Mouse (Mus musculus): Measurements from ENCODE around the gene Mad1l1. TPM values are rescaled to one million over a fixed set of nuclear protein-coding genes. Genes with fewer than 3 reads are reported as not detected.
A peak's percentile ranks its signal among the peaks of the same experiment; 100 is the strongest.

Mad1l1 gene
- polyA plus RNA-seq, 1 experiment from 2014 or later: 32.2 TPM

DNA sequence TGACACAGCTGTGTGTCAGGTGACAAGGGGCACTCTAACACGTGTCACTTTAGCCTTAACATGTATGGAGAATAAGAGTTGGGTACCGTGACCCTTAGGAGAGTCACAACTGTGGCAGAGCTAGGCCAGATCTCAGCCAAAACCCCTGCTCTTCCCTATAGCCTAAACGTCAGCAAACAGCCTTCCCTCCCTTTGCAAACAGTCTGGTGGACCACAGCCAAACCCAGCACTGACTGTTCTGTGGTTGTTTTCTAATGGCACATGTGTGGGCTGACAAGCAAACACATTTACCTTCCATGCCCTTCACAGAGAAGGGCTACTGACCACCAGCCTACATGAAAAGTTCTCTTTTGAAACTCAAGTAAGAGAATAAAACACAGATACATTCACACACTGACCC is 116.9 kb downstream of the Mad1l1 start:
- Histone ChIP-seq H3K9ac (ENCODE audit: low read depth, low read length) (no peak overlapping the region), H3K4me1 (ENCODE audit: control insufficient read depth, insufficient read depth, low read depth, low read length) (peaks cover 6% of the 10 kb centered on the region), H3K36me3 (ENCODE audit: control insufficient read depth, insufficient read depth, low read length) (no peaks in the 10 kb centered on the region), H3K4me2 (ENCODE audit: low read length) (no peak overlapping the region), H3K9me3 (ENCODE audit: control insufficient read depth, low read length) (no peaks in the 10 kb centered on the region), H3K27me3 (replicated peaks; ENCODE audit: control insufficient read depth, insufficient read depth, low read length) (no peaks in the 10 kb centered on the region), H3K27ac (ENCODE audit: low read depth, low read length) (no peak overlapping the region), H3K4me3 (ENCODE audit: low read length) (no peak overlapping the region)
- no peak for ATAC-seq
- WGBS: 72% methylated on average over 3 of the region's 3 CpGs

DNA sequence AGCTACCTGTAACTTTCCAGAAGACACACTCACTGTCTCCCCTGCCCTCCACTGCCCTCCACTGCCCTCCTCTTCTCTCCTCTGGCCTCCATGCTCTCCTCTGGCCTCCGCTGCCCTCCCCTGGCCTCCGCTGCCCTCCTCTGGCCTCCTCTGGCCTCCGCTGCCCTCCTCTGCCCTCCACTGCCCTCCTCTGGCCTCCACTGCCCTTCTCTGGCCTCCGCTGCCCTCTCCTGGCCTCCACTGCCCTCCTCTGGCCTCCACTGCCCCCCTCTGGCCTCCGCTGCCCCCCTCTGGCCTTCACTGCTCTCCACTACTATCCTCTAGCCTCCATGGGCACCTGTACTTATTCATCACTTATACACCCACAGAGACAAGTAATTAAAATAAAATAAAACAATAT is 117.3 kb downstream of the Mad1l1 start:
- Histone ChIP-seq H3K27ac (ENCODE audit: low read depth, low read length) (no peak overlapping the region), H3K27me3 (replicated peaks; ENCODE audit: control insufficient read depth, insufficient read depth, low read length) (no peaks in the 10 kb centered on the region), H3K4me3 (ENCODE audit: low read length) (no peak overlapping the region), H3K36me3 (ENCODE audit: control insufficient read depth, insufficient read depth, low read length) (no peaks in the 10 kb centered on the region), H3K4me1 (ENCODE audit: control insufficient read depth, insufficient read depth, low read depth, low read length) (peaks cover 6% of the 10 kb centered on the region), H3K9me3 (ENCODE audit: control insufficient read depth, low read length) (no peaks in the 10 kb centered on the region), H3K9ac (ENCODE audit: low read depth, low read length) (no peak overlapping the region), H3K4me2 (ENCODE audit: low read length) (no peak overlapping the region)
- ATAC-seq: no peak
- WGBS: 84% methylated on average over 5 of the region's 5 CpGs

DNA sequence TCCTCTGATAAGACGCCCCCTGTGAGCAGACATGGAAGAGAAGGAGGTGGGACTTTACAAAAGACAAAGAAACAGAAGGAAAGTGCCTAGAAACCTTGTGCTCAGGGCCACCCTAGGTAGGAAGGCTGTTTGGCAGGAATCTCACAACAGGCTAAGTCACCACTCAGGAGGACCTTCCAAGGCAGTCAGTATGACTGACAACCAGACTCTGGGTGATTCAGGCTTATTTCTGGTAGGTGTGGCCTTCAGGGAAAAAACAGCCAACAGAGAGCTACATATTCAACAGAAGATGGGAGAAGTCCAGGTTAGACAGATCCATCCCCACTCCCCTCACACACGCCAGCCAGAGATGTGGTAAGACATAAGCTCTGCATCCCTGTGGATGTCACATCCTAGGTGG is 118.9 kb downstream of the Mad1l1 start:
- Histone ChIP-seq H3K27ac (ENCODE audit: low read depth, low read length) (no peak overlapping the region), H3K27me3 (replicated peaks; ENCODE audit: control insufficient read depth, insufficient read depth, low read length) (no peaks in the 10 kb centered on the region), H3K4me1 (ENCODE audit: control insufficient read depth, insufficient read depth, low read depth, low read length) (peaks cover 3% of the 10 kb centered on the region; the same call in 1 of the 2 replicates), H3K36me3 (ENCODE audit: control insufficient read depth, insufficient read depth, low read length) (no peaks in the 10 kb centered on the region), H3K4me3 (ENCODE audit: low read length) (no peak overlapping the region), H3K4me2 (ENCODE audit: low read length) (no peak overlapping the region), H3K9ac (ENCODE audit: low read depth, low read length) (no peak overlapping the region), H3K9me3 (ENCODE audit: control insufficient read depth, low read length) (no peaks in the 10 kb centered on the region)
- ATAC-seq: no peak
- WGBS: 88% methylated on average over 2 of the region's 2 CpGs

DNA sequence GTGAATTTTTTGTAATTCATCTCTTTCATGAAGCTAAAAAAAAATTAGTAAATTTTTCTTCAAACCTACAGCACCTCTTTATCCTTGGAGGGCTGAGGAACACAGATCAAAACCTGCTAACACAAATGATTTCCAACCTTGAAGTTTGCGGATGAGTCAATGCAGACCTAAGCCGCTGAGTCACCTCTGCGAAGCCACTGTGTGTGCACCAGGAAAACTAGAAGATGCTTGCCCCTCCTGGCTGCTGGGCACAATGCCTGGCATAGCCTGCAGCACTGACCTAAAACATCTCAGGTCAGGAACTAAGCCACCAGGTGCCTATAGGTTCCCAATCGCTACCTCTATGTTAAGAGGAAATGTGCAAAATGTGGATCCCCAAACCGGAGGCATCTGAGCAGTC is 119.8 kb downstream of the Mad1l1 start:
- Histone ChIP-seq H3K27me3 (replicated peaks; ENCODE audit: control insufficient read depth, insufficient read depth, low read length) (no peaks in the 10 kb centered on the region), H3K4me3 (ENCODE audit: low read length) (no peak overlapping the region), H3K9me3 (ENCODE audit: control insufficient read depth, low read length) (no peaks in the 10 kb centered on the region), H3K4me1 (ENCODE audit: control insufficient read depth, insufficient read depth, low read depth, low read length) (peaks cover 3% of the 10 kb centered on the region; the same call in 1 of the 2 replicates), H3K36me3 (ENCODE audit: control insufficient read depth, insufficient read depth, low read length) (no peaks in the 10 kb centered on the region), H3K9ac (ENCODE audit: low read depth, low read length) (no peak overlapping the region), H3K27ac (ENCODE audit: low read depth, low read length) (no peak overlapping the region), H3K4me2 (ENCODE audit: low read length) (no peak overlapping the region)
- no peak for ATAC-seq
- 97% methylated on average over 5 of the region's 5 CpGs for WGBS

GRCm38 (mm10) chr5:140201109-140201508 is 120.2 kb downstream of the Mad1l1 start:
- Histone ChIP-seq H3K27ac (ENCODE audit: low read depth, low read length) (no peak overlapping the region), H3K9ac (ENCODE audit: low read depth, low read length) (no peak overlapping the region), H3K9me3 (ENCODE audit: control insufficient read depth, low read length) (no peaks in the 10 kb centered on the region), H3K4me1 (ENCODE audit: control insufficient read depth, insufficient read depth, low read depth, low read length) (peaks cover 3% of the 10 kb centered on the region; the same call in 1 of the 2 replicates), H3K4me2 (ENCODE audit: low read length) (no peak overlapping the region), H3K36me3 (ENCODE audit: control insufficient read depth, insufficient read depth, low read length) (no peaks in the 10 kb centered on the region), H3K4me3 (ENCODE audit: low read length) (no peak overlapping the region), H3K27me3 (replicated peaks; ENCODE audit: control insufficient read depth, insufficient read depth, low read length) (no peaks in the 10 kb centered on the region)
- ATAC-seq: no peak
- 80% methylated on average over 1 of the region's 1 CpGs for WGBS

DNA sequence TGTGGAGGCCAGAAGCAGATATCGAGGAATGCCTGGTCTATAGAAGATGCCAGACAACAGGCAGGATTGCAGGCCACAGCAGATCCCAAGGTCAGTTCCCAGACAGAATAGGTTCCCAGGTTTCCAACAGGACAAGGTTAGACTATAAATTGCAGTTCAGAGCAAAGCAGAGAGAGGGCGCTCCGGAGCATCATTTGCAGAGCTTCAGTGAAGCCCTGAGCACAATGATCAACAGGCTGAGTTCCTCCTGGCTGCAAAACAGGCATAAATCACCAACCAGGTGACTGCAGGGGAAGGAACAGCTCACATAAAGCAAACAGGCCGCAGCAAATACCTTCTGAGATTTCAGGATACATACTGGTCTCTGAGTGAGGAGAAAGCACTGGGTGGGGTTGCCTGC is 123.6 kb downstream of the Mad1l1 start:
- Histone ChIP-seq H3K4me1 (ENCODE audit: control insufficient read depth, insufficient read depth, low read depth, low read length) (peaks cover 8% of the 10 kb centered on the region), H3K4me3 (ENCODE audit: low read length) (no peak overlapping the region), H3K36me3 (ENCODE audit: control insufficient read depth, insufficient read depth, low read length) (no peaks in the 10 kb centered on the region), H3K27me3 (replicated peaks; ENCODE audit: control insufficient read depth, insufficient read depth, low read length) (no peaks in the 10 kb centered on the region), H3K9ac (ENCODE audit: low read depth, low read length) (no peak overlapping the region), H3K4me2 (ENCODE audit: low read length) (no peak overlapping the region), H3K9me3 (ENCODE audit: control insufficient read depth, low read length) (no peaks in the 10 kb centered on the region), H3K27ac (ENCODE audit: low read depth, low read length) (no peak overlapping the region)
- 36% methylated on average over 4 of the region's 4 CpGs for WGBS
- ATAC-seq: 0 out of 2 replicates have a peak, but pooled peaks have one; percentile 32

DNA sequence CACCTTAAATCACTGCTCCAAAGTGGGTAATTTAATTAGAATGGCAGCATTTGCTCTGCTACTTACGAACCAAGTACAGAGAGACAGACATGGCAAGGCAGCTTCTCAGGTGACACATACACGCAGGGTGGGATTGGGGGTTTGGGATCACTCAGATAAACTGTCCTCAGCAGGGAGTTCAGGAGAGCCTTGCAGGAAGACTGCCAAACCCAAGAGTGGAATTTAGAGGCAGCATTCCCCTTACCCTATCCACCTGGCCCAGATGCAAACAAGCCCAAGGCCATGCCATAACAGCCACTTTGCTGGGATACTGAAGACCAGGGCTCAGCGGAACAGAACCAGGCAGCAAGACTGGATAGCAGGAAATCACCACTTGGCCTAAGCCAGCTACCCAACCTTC is 124.9 kb downstream of the Mad1l1 start:
- ATAC-seq: no peak
- Histone ChIP-seq H3K4me2 (ENCODE audit: low read length) (no peak overlapping the region), H3K9me3 (ENCODE audit: control insufficient read depth, low read length) (no peaks in the 10 kb centered on the region), H3K36me3 (ENCODE audit: control insufficient read depth, insufficient read depth, low read length) (no peaks in the 10 kb centered on the region), H3K27ac (ENCODE audit: low read depth, low read length) (no peak overlapping the region), H3K9ac (ENCODE audit: low read depth, low read length) (no peak overlapping the region), H3K4me3 (ENCODE audit: low read length) (no peak overlapping the region), H3K4me1 (ENCODE audit: control insufficient read depth, insufficient read depth, low read depth, low read length) (peaks cover 8% of the 10 kb centered on the region), H3K27me3 (replicated peaks; ENCODE audit: control insufficient read depth, insufficient read depth, low read length) (no peaks in the 10 kb centered on the region)
- 74% methylated on average over 3 of the region's 3 CpGs for WGBS

DNA sequence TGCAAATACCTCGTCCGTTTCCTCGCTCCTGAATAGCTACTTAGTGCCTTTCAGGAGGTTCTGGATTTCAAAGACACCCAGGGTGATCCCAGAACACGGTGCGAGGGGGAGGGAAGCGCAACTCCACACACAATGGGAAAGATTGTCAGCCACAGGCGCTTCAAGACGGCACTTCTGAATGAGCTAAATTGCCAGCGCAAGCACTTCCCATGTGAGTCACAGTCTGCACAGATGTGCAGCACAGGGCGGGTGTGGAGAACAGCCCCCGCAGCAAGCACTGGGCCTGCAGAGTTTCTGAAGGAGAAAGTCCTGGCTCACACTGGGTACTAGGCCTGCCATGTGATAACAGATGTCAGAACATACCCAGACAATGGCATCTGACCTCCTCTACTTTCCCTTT is 127.2 kb downstream of the Mad1l1 start:
- Histone ChIP-seq H3K27me3 (replicated peaks; ENCODE audit: control insufficient read depth, insufficient read depth, low read length) (no peaks in the 10 kb centered on the region), H3K9me3 (ENCODE audit: control insufficient read depth, low read length) (no peaks in the 10 kb centered on the region), H3K36me3 (ENCODE audit: control insufficient read depth, insufficient read depth, low read length) (no peaks in the 10 kb centered on the region), H3K9ac (ENCODE audit: low read depth, low read length) (peak overlapping the region; percentile 20; the same call in 1 of the 2 replicates), H3K4me1 (ENCODE audit: control insufficient read depth, insufficient read depth, low read depth, low read length) (peaks cover 11% of the 10 kb centered on the region), H3K4me2 (ENCODE audit: low read length) (no peak overlapping the region), H3K27ac (ENCODE audit: low read depth, low read length) (no peak overlapping the region), H3K4me3 (ENCODE audit: low read length) (no peak overlapping the region)
- WGBS: 42% methylated on average over 11 of the region's 11 CpGs
- ATAC-seq: 0 out of 2 replicates have a peak, but pooled peaks have one; percentile 54

DNA sequence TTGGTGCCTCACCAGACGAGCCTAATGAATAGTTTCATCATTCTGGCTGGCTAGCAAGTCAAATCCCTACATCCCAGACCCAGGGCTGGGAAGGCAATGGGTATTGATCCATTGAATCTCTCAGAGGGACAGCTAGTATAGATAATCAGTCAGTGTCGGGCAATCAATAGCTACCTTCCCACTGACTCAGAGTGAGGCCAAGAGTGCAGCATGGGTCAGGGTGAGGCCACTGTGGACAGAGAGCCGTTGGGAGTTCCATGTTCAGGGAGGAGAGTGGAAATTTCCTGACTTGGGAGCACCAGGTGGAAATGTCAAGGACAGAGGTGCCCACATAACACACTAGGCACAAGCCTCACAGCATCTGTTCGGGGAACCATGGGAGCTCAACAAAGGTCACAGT is 129.8 kb downstream of the Mad1l1 start:
- H3K4me3 ChIP-seq (ENCODE audit: low read length): no peak overlapping the region
- H3K9ac ChIP-seq (ENCODE audit: low read depth, low read length): no peak overlapping the region
- ATAC-seq: no peak
- H3K4me1 ChIP-seq (ENCODE audit: control insufficient read depth, insufficient read depth, low read depth, low read length): peaks cover 8% of the 10 kb centered on the region
- H3K27me3 ChIP-seq (replicated peaks; ENCODE audit: control insufficient read depth, insufficient read depth, low read length): no peaks in the 10 kb centered on the region
- no peak overlapping the region for H3K27ac ChIP-seq (ENCODE audit: low read depth, low read length)
- no peak overlapping the region for H3K4me2 ChIP-seq (ENCODE audit: low read length)
- 57% methylated on average over 4 of the region's 4 CpGs for WGBS
- H3K36me3 ChIP-seq (ENCODE audit: control insufficient read depth, insufficient read depth, low read length): no peaks in the 10 kb centered on the region
- no peaks in the 10 kb centered on the region for H3K9me3 ChIP-seq (ENCODE audit: control insufficient read depth, low read length)

DNA sequence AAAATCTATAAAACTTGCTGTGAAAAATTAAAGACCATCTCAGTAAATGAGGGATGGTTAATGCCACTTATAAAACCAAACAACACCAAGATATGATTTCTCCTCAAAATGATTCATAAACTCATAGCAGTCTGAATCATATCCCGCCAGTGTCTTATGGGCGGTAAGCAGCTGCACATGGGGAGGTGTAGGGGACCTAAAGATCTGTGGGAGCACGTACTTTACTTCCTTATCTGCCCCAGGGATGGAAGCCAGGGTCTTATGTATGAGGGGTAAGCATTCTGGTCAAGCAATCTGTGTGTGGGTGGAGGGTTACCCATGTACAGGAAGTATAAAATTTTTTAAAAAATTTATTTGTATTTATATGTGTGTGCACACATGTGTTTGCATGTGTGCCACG is 135.0 kb downstream of the Mad1l1 start:
- Histone ChIP-seq H3K4me3 (ENCODE audit: low read length) (no peak overlapping the region), H3K4me1 (ENCODE audit: control insufficient read depth, insufficient read depth, low read depth, low read length) (peaks cover 3% of the 10 kb centered on the region; the same call in 1 of the 2 replicates), H3K27ac (ENCODE audit: low read depth, low read length) (no peak overlapping the region), H3K36me3 (ENCODE audit: control insufficient read depth, insufficient read depth, low read length) (no peaks in the 10 kb centered on the region), H3K9me3 (ENCODE audit: control insufficient read depth, low read length) (no peaks in the 10 kb centered on the region), H3K27me3 (replicated peaks; ENCODE audit: control insufficient read depth, insufficient read depth, low read length) (no peaks in the 10 kb centered on the region), H3K9ac (ENCODE audit: low read depth, low read length) (no peak overlapping the region), H3K4me2 (ENCODE audit: low read length) (no peak overlapping the region)
- ATAC-seq: no peak
- 98% methylated on average over 4 of the region's 4 CpGs for WGBS
